ENCODE assay signal across 9 mouse cellular contexts in the genomic region with DNA sequence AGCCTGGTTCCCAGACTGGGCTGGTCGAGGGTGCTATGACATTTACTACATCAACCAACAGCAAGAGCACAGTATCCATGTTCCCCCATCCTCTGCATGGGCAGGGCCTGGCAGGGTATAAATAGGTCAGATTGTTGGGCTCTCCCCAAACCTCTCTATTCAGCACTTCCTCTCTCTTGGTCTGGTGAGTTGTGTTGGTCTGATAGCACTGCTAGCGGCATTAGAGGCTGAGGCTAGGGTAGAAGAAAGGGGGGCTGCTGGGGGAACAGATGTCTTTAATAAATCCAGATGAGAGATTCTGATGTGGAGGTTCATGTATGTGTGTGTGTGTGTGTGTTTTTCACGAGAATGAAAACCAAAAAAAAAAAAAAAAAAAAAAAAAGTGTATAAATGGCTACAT. TPM values are rescaled to one million over a fixed set of nuclear protein-coding genes. Genes with fewer than 3 reads are reported as not detected.
DNase-seq lines count a peak whose midpoint lies in the region; ATAC-seq lines count a peak whose summit lies in the region.
"Had no signal": no experiment of that assay in that cellular context is flagged by ENCODE, and none has a peak within 500 bp of the region (broad histone marks: within the 10 kb centered on the region; RNA-seq: fewer than 3 reads in every experiment).

A gene (plus strand): TSS at position 149 of the 400 bp plus-strand sequence.

- H3K9me3 ChIP-seq in liver, embryonic 13.5 days (replicated peaks), result no peaks in the 10 kb centered on the region
- no peaks in the 10 kb centered on the region for H3K9me3 ChIP-seq in forebrain, embryonic 16.5 days (ENCODE audit: control insufficient read depth, low read length)

- H3K27ac ChIP-seq in liver, embryonic 13.5 days, result no peak within 1 kb of the TSS
- peak within 1 kb of the TSS; percentile 34 for H3K27ac ChIP-seq in forebrain, embryonic 16.5 days (ENCODE audit: low read length)

- no peak for DNase-seq in liver, embryonic 13.5 days
- DNase-seq in liver, result no peak
- peak; percentile 40 for DNase-seq in lung, postnatal 10 days
- no peak for DNase-seq in embryo, embryonic 9.5 days (ENCODE audit: extremely low spot score)
- DNase-seq in left cerebral cortex, adult 9 months (ENCODE audit: low spot score in 2 of 2), result no peak
- DNase-seq in right cerebral cortex, postnatal 4 days, result no peak

- 0 out of 2 replicates have a peak, but pooled peaks have one; percentile 29 for ATAC-seq in liver, embryonic 13.5 days (ENCODE audit: low read depth)
- peak; percentile 59 for ATAC-seq in activated CD4-positive, CD25-positive, alpha-beta regulatory T cell, adult 4 months
- ATAC-seq in forebrain, embryonic 16.5 days, result no peak

- H3K36me3 ChIP-seq in liver, embryonic 13.5 days, result no peaks in the 10 kb centered on the region
- no peaks in the 10 kb centered on the region for H3K36me3 ChIP-seq in forebrain, embryonic 16.5 days (ENCODE audit: control insufficient read depth, insufficient read depth)

- 19% methylated on average over 3 of the region's 3 CpGs for WGBS in liver, embryonic 13.5 days (ENCODE audit: insufficient replicate concordance)
- 64% methylated on average over 3 of the region's 3 CpGs for WGBS in forebrain, embryonic 16.5 days

- no peaks in the 10 kb centered on the region for H3K27me3 ChIP-seq in liver, embryonic 13.5 days
- H3K27me3 ChIP-seq in forebrain, embryonic 16.5 days (replicated peaks; ENCODE audit: control insufficient read depth, insufficient read depth, low read length), result no peaks in the 10 kb centered on the region

- no peak within 1 kb of the TSS for H3K4me2 ChIP-seq in liver, embryonic 13.5 days
- no peak within 1 kb of the TSS for H3K4me2 ChIP-seq in forebrain, embryonic 16.5 days (ENCODE audit: low read length)

- H3K4me1 ChIP-seq in liver, embryonic 13.5 days (replicated peaks), result peaks cover 8% of the 10 kb centered on the region
- H3K4me1 ChIP-seq in forebrain, embryonic 16.5 days (replicated peaks; ENCODE audit: control insufficient read depth, insufficient read depth, low read length), result peaks cover 13% of the 10 kb centered on the region

- no peak within 1 kb of the TSS for H3K4me3 ChIP-seq in liver, embryonic 13.5 days (replicated peaks)
- no peak within 1 kb of the TSS for H3K4me3 ChIP-seq in forebrain, embryonic 16.5 days (replicated peaks; ENCODE audit: low read length)
- H3K4me3 ChIP-seq: erythroblast, embryonic 14.5 days had no signal

- H3K9ac ChIP-seq in liver, embryonic 13.5 days, result no peak within 1 kb of the TSS
- H3K9ac ChIP-seq in forebrain, embryonic 16.5 days (replicated peaks; ENCODE audit: low read depth, low read length), result no peak within 1 kb of the TSS

RNA-seq across cellular contexts. Expression of the gene that starts here (rescaled TPM):
- 0.58 and 0.59 TPM in 2 replicates for polyA plus RNA-seq in liver, embryonic 13.5 days (2015; fragmentation: Nextera tagmentation; extraction: Ambion mirVana)
- 100 to 1,000 TPM; 152 to 248 TPM for polyA plus RNA-seq in activated CD4-positive, CD25-positive, alpha-beta regulatory T cell, adult 4 months (2017; shearing (Covaris generic))
- 0.65 and 1.3 TPM in 2 replicates for polyA plus RNA-seq in forebrain, embryonic 16.5 days (2015; fragmentation: Nextera tagmentation; extraction: Ambion mirVana)
- polyA plus RNA-seq: erythroblast, embryonic 14.5 days had no signal

Comparison
In these comparisons a context has a peak if more than half of its experiments do, and no peak if none do; other contexts are left out.
1. RNA of the gene that starts here (polyA plus RNA-seq): 152 to 248 TPM in activated CD4-positive, CD25-positive, alpha-beta regulatory T cell, adult 4 months; 0.65 to 1.3 TPM in forebrain, embryonic 16.5 days and 0.58 to 0.59 TPM in liver, embryonic 13.5 days; every median in the first group is over 10 times any median in the second.
2. Peak in ATAC-seq in liver, embryonic 13.5 days; RNA of the gene not detected or under 1 TPM.